Mouse (Mus musculus) stomach, postnatal 0 days (tissue): ENCODE results near the gene Rbm17.

Experiments
- CTCF ChIP-seq: IDR thresholded peaks from 2 replicates; pipeline ENCODE4 v1.5.1; 2016; ENCODE audit warnings: antibody characterized with exemption, low read depth, mild to moderate bottlenecking, moderate library complexity
- EP300 ChIP-seq: optimal IDR thresholded peaks from 2 replicates; pipeline ENCODE3; 2016; ENCODE audit warnings: antibody characterized with exemption

GRCm38 (mm10) chr2:11579399-11579798 lies 24.6 kb downstream of the Rbm17 start:
- no peak for TF ChIP-seq CTCF
- no peak for TF ChIP-seq EP300
